Mouse (Mus musculus) retina, postnatal 7 days (tissue): ENCODE results near the gene H2-Q1.
"Not testable (repeated sequence)": the region's sequence is repeated elsewhere in the genome, so short reads cannot be mapped to it uniquely, and the experiment has no call there.

Source experiments
- DNase-seq: peaks from one replicate; pipeline ENCODE4 v3.0.0-alpha.2; 2012; ENCODE audit warnings: low read depth, low spot score

H2-Q1 gene

GRCm38 (mm10) chr17:35320327-35321081, at the start of gene H2-Q1:
H2-Q1 (plus strand) TSS chr17:35320405.
- DNase-seq, result no peak

- no peak for DNase-seq
Observed at GRCm38 (mm10) chr17:35272249-35272648, 48.0 kb upstream of the H2-Q1 start.

GRCm38 (mm10) chr17:35274770-35275169, 45.4 kb upstream of the H2-Q1 start:
- DNase-seq, result peak; percentile 76

GRCm38 (mm10) chr17:35276304-35276864, 43.8 kb upstream of the H2-Q1 start:
- DNase-seq, result no peak

- DNase-seq, result no peak
Observed at GRCm38 (mm10) chr17:35278049-35278448, 42.2 kb upstream of the H2-Q1 start.

- no peak for DNase-seq
Observed at GRCm38 (mm10) chr17:35278957-35279688, 41.1 kb upstream of the H2-Q1 start.

GRCm38 (mm10) chr17:35280276-35280675, 39.9 kb upstream of the H2-Q1 start:
- DNase-seq, result no peak

GRCm38 (mm10) chr17:35285431-35285830, 34.8 kb upstream of the H2-Q1 start:
- no peak for DNase-seq

GRCm38 (mm10) chr17:35295796-35296195, 24.4 kb upstream of the H2-Q1 start:
- peak; percentile 23 for DNase-seq

GRCm38 (mm10) chr17:35300261-35300945, 19.8 kb upstream of the H2-Q1 start:
- DNase-seq, result not testable (repeated sequence)

GRCm38 (mm10) chr17:35301645-35302258, 18.5 kb upstream of the H2-Q1 start:
- peak; percentile 68 for DNase-seq

- DNase-seq, result no peak
Observed at GRCm38 (mm10) chr17:35303271-35303670, 16.9 kb upstream of the H2-Q1 start.

GRCm38 (mm10) chr17:35303756-35304350, 16.4 kb upstream of the H2-Q1 start:
- DNase-seq, result no peak

GRCm38 (mm10) chr17:35304478-35304877, 15.7 kb upstream of the H2-Q1 start:
- DNase-seq, result no peak

GRCm38 (mm10) chr17:35304921-35305320, 15.3 kb upstream of the H2-Q1 start:
- not testable (repeated sequence) for DNase-seq

- no peak for DNase-seq
Observed at GRCm38 (mm10) chr17:35318671-35319070, 1.5 kb upstream of the H2-Q1 start.

- DNase-seq, result not testable (repeated sequence)
Observed at GRCm38 (mm10) chr17:35325124-35325523, 4.9 kb downstream of the H2-Q1 start.

GRCm38 (mm10) chr17:35326000-35326399, 5.8 kb downstream of the H2-Q1 start:
- not testable (repeated sequence) for DNase-seq

GRCm38 (mm10) chr17:35329714-35330113, 9.5 kb downstream of the H2-Q1 start:
- not testable (repeated sequence) for DNase-seq

GRCm38 (mm10) chr17:35331546-35331945, 11.3 kb downstream of the H2-Q1 start:
- not testable (repeated sequence) for DNase-seq

GRCm38 (mm10) chr17:35342071-35342671, 22.0 kb downstream of the H2-Q1 start, which contains the start of gene H2-Q2:
H2-Q2 (plus strand) TSS chr17:35342242.
- no peak for DNase-seq
